Mouse (Mus musculus) stomach, embryonic 14.5 days (tissue): ENCODE measurements around the gene Flt3. TPM values are rescaled to one million over a fixed set of nuclear protein-coding genes. Genes with fewer than 3 reads are reported as not detected.
A peak's percentile ranks its signal among the peaks of the same experiment; 100 is the strongest.

ENCODE experiments used
- ATAC-seq: fragments of 200-750 bp; cut with Nextera tagmentation; 2 replicates; pipeline ENCODE4 v1.8.0; 2017; ENCODE audit warnings: low read depth, moderate TSS enrichment; ENCODE audit not compliant: insufficient number of reproducible peaks, insufficient read depth, low FRiP score
- H3K27ac ChIP-seq: fragments of 300-500 bp; sonication (generic); 2 replicates; pipeline ENCODE4 v1.5.1; 2014; ENCODE audit warnings: mild to moderate bottlenecking, low read length, moderate library complexity, mixed read lengths
- H3K27me3 ChIP-seq: fragments of 300-500 bp; sonication (generic); 2 replicates; pipeline ENCODE4 v1.6.1; 2014; ENCODE audit warnings: low read length, control low read depth, mixed read lengths; ENCODE audit not compliant: control insufficient read depth, insufficient read depth
- H3K36me3 ChIP-seq: fragments of 300-500 bp; sonication (generic); 2 replicates; pipeline ENCODE4 v1.6.1; 2014; ENCODE audit warnings: mild to moderate bottlenecking, control low read depth, low read length, moderate library complexity, mixed read lengths; ENCODE audit not compliant: control insufficient read depth, insufficient read depth
- H3K4me1 ChIP-seq: fragments of 300-500 bp; sonication (generic); 2 replicates; pipeline ENCODE4 v1.6.1; 2014; ENCODE audit warnings: low read length, control low read depth, mixed read lengths; ENCODE audit not compliant: control insufficient read depth, insufficient read depth
- H3K4me2 ChIP-seq: fragments of 300-500 bp; sonication (generic); replicated peaks from 2 replicates; pipeline ENCODE4 v1.6.1; 2014; ENCODE audit warnings: low read depth, low read length, control low read depth
- H3K4me3 ChIP-seq: fragments of 300-500 bp; sonication (generic); 2 replicates; pipeline ENCODE4 v1.5.1; 2014; ENCODE audit warnings: low read depth, low read length, control low read depth
- H3K9ac ChIP-seq: fragments of 300-500 bp; sonication (generic); replicated peaks from 2 replicates; pipeline ENCODE4 v1.6.1; 2014; ENCODE audit warnings: low read depth, mild to moderate bottlenecking, control low read depth, low read length, moderate library complexity, mixed read lengths
- H3K9me3 ChIP-seq: fragments of 300-500 bp; sonication (generic); 2 replicates; pipeline ENCODE4 v1.6.1; 2016; ENCODE audit warnings: low read depth, low read length, control low read depth; ENCODE audit not compliant: control insufficient read depth
- whole genome bisulfite sequencing: fragments of 180-500 bp; shearing (Covaris S2); extraction: QIAGEN DNeasy Blood & Tissue Kit; methylation state at CpG from one replicate; pipeline ENCODE4 v1.1.7; 2014; 5-methylcytosine and 5-hydroxymethylcytosine counted together
- microRNA-seq: library from miRNA; unstranded; fragments of <30 nt; microRNA quantifications from one replicate; pipeline ENCODE4, GENCODE M21; 2016
- polyA plus RNA-seq: library from polyadenylated mRNA; unstranded; fragments of >200 nt; fragmentation: Nextera tagmentation; extraction: Ambion mirVana; gene quantifications from 2 replicates; pipeline ENCODE4 v1.2.1, GENCODE M21; 2014

Flt3 gene
- polyA plus RNA-seq, 1 experiment from 2014 or later = 0.06 TPM

- H3K4me1 ChIP-seq = peaks cover 10% of the 10 kb centered on the region; the same call in 1 of the 2 replicates
- peaks cover 26% of the 10 kb centered on the region for H3K27me3 ChIP-seq
- no peaks in the 10 kb centered on the region for H3K9me3 ChIP-seq
- 18% methylated on average over 18 of the region's 18 CpGs for WGBS
- H3K9ac ChIP-seq = no peak overlapping the region
- no peak overlapping the region for H3K4me3 ChIP-seq
- H3K4me2 ChIP-seq = no peak overlapping the region
- ATAC-seq = peak; percentile 57; the same call in 1 of the 2 replicates
- H3K36me3 ChIP-seq = no peaks in the 10 kb centered on the region
- 0 out of 2 replicates have a peak overlapping the region, but pooled peaks have one; percentile 6 for H3K27ac ChIP-seq
Measured at GRCm38 (mm10) chr5:147293127-147293910, 107.0 kb downstream of the Flt3 start.

GRCm38 (mm10) chr5:147292506-147293120 lies 107.7 kb downstream of the Flt3 start:
- ATAC-seq = peak; percentile 19; the same call in 1 of the 2 replicates
- no peak overlapping the region for H3K9ac ChIP-seq
- H3K4me1 ChIP-seq = peaks cover 10% of the 10 kb centered on the region; the same call in 1 of the 2 replicates
- WGBS = 35% methylated on average over 13 of the region's 13 CpGs
- H3K36me3 ChIP-seq = no peaks in the 10 kb centered on the region
- H3K27ac ChIP-seq = 0 out of 2 replicates have a peak overlapping the region, but pooled peaks have one; percentile 6
- no peaks in the 10 kb centered on the region for H3K9me3 ChIP-seq
- H3K4me3 ChIP-seq = no peak overlapping the region
- no peak overlapping the region for H3K4me2 ChIP-seq
- H3K27me3 ChIP-seq = peaks cover 20% of the 10 kb centered on the region

GRCm38 (mm10) chr5:147291764-147292505 lies 108.4 kb downstream of the Flt3 start:
- H3K27me3 ChIP-seq = peaks cover 19% of the 10 kb centered on the region
- H3K4me3 ChIP-seq = no peak overlapping the region
- no peak overlapping the region for H3K4me2 ChIP-seq
- H3K27ac ChIP-seq = no peak overlapping the region; the same call in 1 of the 2 replicates
- no peaks in the 10 kb centered on the region for H3K9me3 ChIP-seq
- no peaks in the 10 kb centered on the region for H3K36me3 ChIP-seq
- H3K9ac ChIP-seq = no peak overlapping the region; the same call in 1 of the 2 replicates
- H3K4me1 ChIP-seq = peaks cover 10% of the 10 kb centered on the region; the same call in 1 of the 2 replicates
- WGBS = 20% methylated on average over 16 of the region's 16 CpGs
- peak; percentile 44; the same call in 1 of the 2 replicates for ATAC-seq

GRCm38 (mm10) chr5:147284365-147284764 lies 115.9 kb downstream of the Flt3 start:
- Histone ChIP-seq H3K36me3 (no peaks in the 10 kb centered on the region), H3K4me3 (no peak overlapping the region), H3K4me2 (no peak overlapping the region), H3K9ac (no peak overlapping the region), H3K27me3 (peaks cover 10% of the 10 kb centered on the region; the same call in 1 of the 2 replicates), H3K4me1 (no peaks in the 10 kb centered on the region), H3K9me3 (no peaks in the 10 kb centered on the region), H3K27ac (no peak overlapping the region)
- no peak for ATAC-seq
- 77% methylated on average over 4 of the region's 4 CpGs for WGBS

Small RNAs within 50 kb of the gene (microRNA-seq; reads per million reads assigned to microRNA genes)
- gene Mir7k = not detected

Other genes starting within 250 kb of the Flt3 start
- not detected in 2 replicates for gene Gsx1, start 211.8 kb downstream of the Flt3 start, polyA plus RNA-seq
- 3.4 and 5.2 TPM in 2 replicates for gene Pdx1, start 130.5 kb downstream of the Flt3 start, polyA plus RNA-seq
- gene Cdx2, start 93.2 kb downstream of the Flt3 start, polyA plus RNA-seq = 1.1 and 1.3 TPM in 2 replicates
- not detected in 2 replicates for gene Urad, start 78.0 kb downstream of the Flt3 start, polyA plus RNA-seq
- 94.8 and 98.3 TPM in 2 replicates for gene Pan3, start 29.7 kb upstream of the Flt3 start, polyA plus RNA-seq